Comparison of ENCODE assay signal across 9 mouse cellular contexts in genomic region chr7:123214365-123215075, GRCm38 (mm10). TPM values are rescaled to one million over a fixed set of nuclear protein-coding genes. Genes with fewer than 3 reads are reported as not detected.
DNase-seq lines count a peak whose midpoint lies in the region; ATAC-seq and TF ChIP-seq lines count a peak whose summit lies in the region.
"Had no signal": no experiment of that assay in that cellular context is flagged by ENCODE, and none has a peak within 500 bp of the region (broad histone marks: within the 10 kb centered on the region; RNA-seq: fewer than 3 reads in every experiment).

Gene Slc5a11, plus strand, starts transcription at chr7:123214780.

- H3K36me3 ChIP-seq in forebrain, embryonic 10.5 days (replicated peaks) = no peaks in the 10 kb centered on the region
- H3K36me3 ChIP-seq in forebrain, embryonic 16.5 days (ENCODE audit: control insufficient read depth, insufficient read depth) = no peaks in the 10 kb centered on the region
- no peaks in the 10 kb centered on the region for H3K36me3 ChIP-seq in ES-E14 (ENCODE audit: control insufficient read depth, insufficient read depth, low read length, poor library complexity, severe bottlenecking)
- H3K36me3 ChIP-seq in limb, embryonic 11.5 days (ENCODE audit: control insufficient read depth, insufficient read depth, low read length) = no peaks in the 10 kb centered on the region
- H3K36me3 ChIP-seq: neural tube, embryonic 12.5 days had no signal

- H3K27me3 ChIP-seq in forebrain, embryonic 10.5 days (ENCODE audit: poor library complexity, severe bottlenecking) = no peaks in the 10 kb centered on the region
- no peaks in the 10 kb centered on the region for H3K27me3 ChIP-seq in forebrain, embryonic 16.5 days (replicated peaks; ENCODE audit: control insufficient read depth, insufficient read depth, low read length)
- no peaks in the 10 kb centered on the region for H3K27me3 ChIP-seq in limb, embryonic 11.5 days (ENCODE audit: control insufficient read depth, insufficient read depth, low read length)
- H3K27me3 ChIP-seq: neural tube, embryonic 12.5 days had no signal

- in situ Hi-C loops in ES-E14 (cut with MboI; ENCODE audit: low sequenced_read_pairs in 2 of 2, unreplicated experiment in 2 of 2) = loop anchor here in 1 of 2 experiments (25.0 kb wide), 1 partner anchor 248 kb away; the partner anchor contains the start of gene Aqp8

- intact Hi-C loops in heart, postnatal 14 days (cut with DNase I) = no loop called here
- intact Hi-C loops in gastrocnemius, postnatal 14 days (cut with DNase I; ENCODE audit: low total_unique reads) = no loop called here

- H3K4me3 ChIP-seq in forebrain, embryonic 10.5 days = no peak within 1 kb of the TSS
- no peak within 1 kb of the TSS for H3K4me3 ChIP-seq in forebrain, embryonic 16.5 days (replicated peaks; ENCODE audit: low read length)
- H3K4me3 ChIP-seq in ES-E14 (ENCODE audit: insufficient read depth in 1 of 2, low read depth in 1 of 2, low read length in 2 of 2, poor library complexity in 1 of 2, severe bottlenecking in 1 of 2) = peak within 1 kb of the TSS; percentile 10 to 34; a peak in 3 of 4 replicates
- H3K4me3 ChIP-seq in limb, embryonic 11.5 days (ENCODE audit: low read depth, low read length) = no peak within 1 kb of the TSS
- H3K4me3 ChIP-seq: neural tube, embryonic 12.5 days had no signal

- peaks cover 24% of the 10 kb centered on the region for H3K4me1 ChIP-seq in forebrain, embryonic 10.5 days
- no peaks in the 10 kb centered on the region for H3K4me1 ChIP-seq in forebrain, embryonic 16.5 days (replicated peaks; ENCODE audit: control insufficient read depth, insufficient read depth, low read length)
- H3K4me1 ChIP-seq in ES-E14 (ENCODE audit: control insufficient read depth in 2 of 2, insufficient read depth in 2 of 2, low read length in 2 of 2, poor library complexity in 1 of 2) = peaks cover 12 to 35% of the 10 kb centered on the region in 2 experiments
- no peaks in the 10 kb centered on the region for H3K4me1 ChIP-seq in limb, embryonic 11.5 days (ENCODE audit: control insufficient read depth, insufficient read depth, low read length)

- no peak within 1 kb of the TSS for H3K4me2 ChIP-seq in forebrain, embryonic 16.5 days (ENCODE audit: low read length)
- H3K4me2 ChIP-seq in limb, embryonic 11.5 days (ENCODE audit: low read depth, severe bottlenecking) = no peak within 1 kb of the TSS
- H3K4me2 ChIP-seq: neural tube, embryonic 12.5 days had no signal

- H3K27ac ChIP-seq in forebrain, embryonic 10.5 days = peak within 1 kb of the TSS; percentile 27; the same call in 1 of the 2 replicates
- H3K27ac ChIP-seq in forebrain, embryonic 16.5 days (ENCODE audit: low read length) = no peak within 1 kb of the TSS
- H3K27ac ChIP-seq in ES-E14 (ENCODE audit: insufficient read depth, low read depth, low read length, poor library complexity, severe bottlenecking) = peak within 1 kb of the TSS; percentile 57; the same call in 1 of the 2 replicates
- no peak within 1 kb of the TSS for H3K27ac ChIP-seq in limb, embryonic 11.5 days (replicated peaks; ENCODE audit: low read depth, low read length)
- H3K27ac ChIP-seq: neural tube, embryonic 12.5 days had no signal

- no peaks in the 10 kb centered on the region for H3K9me3 ChIP-seq in forebrain, embryonic 10.5 days
- H3K9me3 ChIP-seq in forebrain, embryonic 16.5 days (ENCODE audit: control insufficient read depth, low read length) = no peaks in the 10 kb centered on the region
- no peaks in the 10 kb centered on the region for H3K9me3 ChIP-seq in ES-E14 (ENCODE audit: control insufficient read depth, insufficient read depth, low read depth, low read length)
- H3K9me3 ChIP-seq in limb, embryonic 11.5 days (ENCODE audit: control insufficient read depth, low read length) = no peaks in the 10 kb centered on the region
- H3K9me3 ChIP-seq: neural tube, embryonic 12.5 days had no signal

- DNase-seq in forebrain, embryonic 10.5 days (ENCODE audit: extremely low spot score, low spot score) = no peak
- no peak for DNase-seq in ES-E14 (ENCODE audit: low read depth, low spot score)
- peak; percentile 11 to 25 for DNase-seq in heart, postnatal 14 days
- DNase-seq in limb, embryonic 11.5 days (ENCODE audit: low spot score) = no peak
- no peak for DNase-seq in thymus, postnatal 4 days
- no peak for DNase-seq in spleen, adult 12 weeks (ENCODE audit: low spot score)
- no peak for DNase-seq in gastrocnemius, postnatal 14 days

- WGBS in forebrain, embryonic 10.5 days = 34% methylated on average over 8 of the region's 8 CpGs
- 30% methylated on average over 8 of the region's 8 CpGs for WGBS in forebrain, embryonic 16.5 days
- WGBS in limb, embryonic 11.5 days = 25% methylated on average over 8 of the region's 8 CpGs

- no peak for ATAC-seq in forebrain, embryonic 16.5 days
- ATAC-seq in limb, embryonic 11.5 days (ENCODE audit: insufficient number of reproducible peaks, low FRiP score, low TSS enrichment, low read depth) = 0 out of 2 replicates have a peak, but pooled peaks have one; percentile 51

- H3K9ac ChIP-seq in forebrain, embryonic 16.5 days (replicated peaks; ENCODE audit: low read depth, low read length) = no peak within 1 kb of the TSS
- H3K9ac ChIP-seq in ES-E14 (ENCODE audit: insufficient read depth, low read depth, low read length, poor library complexity, severe bottlenecking) = peak within 1 kb of the TSS; percentile 34; the same call in 1 of the 2 replicates
- no peak within 1 kb of the TSS for H3K9ac ChIP-seq in limb, embryonic 11.5 days (ENCODE audit: low read length)
- H3K9ac ChIP-seq: neural tube, embryonic 12.5 days had no signal

TF ChIP-seq in ES-E14, 5 proteins besides CTCF, POLR2A, EP300 and RAD21:
- no peak for TF ChIP-seq CHD2 (IDR thresholded peaks at IDR 0.05; ENCODE audit: low read depth, low read length)
- no peak for TF ChIP-seq ZNF384 (IDR thresholded peaks at IDR 0.05; ENCODE audit: low read depth, low read length)
- no peak for TF ChIP-seq HCFC1 (IDR thresholded peaks at IDR 0.05; ENCODE audit: borderline replicate concordance, insufficient read depth, low read length)
- TF ChIP-seq MAFK (IDR thresholded peaks at IDR 0.05; ENCODE audit: insufficient read depth, low read depth, low read length) = no peak
- TF ChIP-seq ZC3H11A (IDR thresholded peaks at IDR 0.05; ENCODE audit: borderline replicate concordance, low read depth, low read length) = no peak

RNA-seq across cellular contexts. Expression of gene Slc5a11, which starts in this region (rescaled TPM):
- polyA plus RNA-seq in forebrain, embryonic 10.5 days (2016; fragmentation: Nextera tagmentation; extraction: Ambion mirVana) = not detected in 2 replicates
- 0.30 and 0.75 TPM in 2 replicates for polyA plus RNA-seq in forebrain, embryonic 16.5 days (2015; fragmentation: Nextera tagmentation; extraction: Ambion mirVana)
- 22.0 and 32.2 TPM in 2 replicates for total RNA-seq in ES-E14 (2012; rRNA removed)
- total RNA-seq in heart, postnatal 14 days (2021) = not detected
- not detected in 2 replicates for polyA plus RNA-seq in limb, embryonic 11.5 days (2014; fragmentation: Nextera tagmentation; extraction: Ambion mirVana)
- not detected for total RNA-seq in gastrocnemius, postnatal 14 days (2021)

Comparison
In these comparisons a context has a peak if more than half of its experiments do, and no peak if none do; other contexts are left out.
1. RNA of gene Slc5a11 (total RNA-seq): 22.0 to 32.2 TPM in ES-E14; not detected in heart, postnatal 14 days and not detected in gastrocnemius, postnatal 14 days; every median in the first group is over 10 times any median in the second.
2. H3K27ac ChIP-seq: peak in forebrain, embryonic 10.5 days (single experiment) and ES-E14 (single experiment); none in forebrain, embryonic 16.5 days (single experiment) and limb, embryonic 11.5 days (single experiment).
3. Peak in DNase-seq in heart, postnatal 14 days; RNA of the gene not detected or under 1 TPM.
4. Peak in ATAC-seq in limb, embryonic 11.5 days; RNA of the gene not detected or under 1 TPM.
5. H3K4me3 ChIP-seq: peak in ES-E14 (2 of 2); none in forebrain, embryonic 10.5 days (single experiment), forebrain, embryonic 16.5 days (single experiment) and limb, embryonic 11.5 days (single experiment).